Mouse (Mus musculus) kidney, adult 2 months (tissue): Measurements from ENCODE around the gene Gm17622.

ENCODE experiments used
- CTCF ChIP-seq: fragments of 200-500 bp; conservative IDR thresholded peaks from 2 replicates; pipeline ENCODE4 v1.5.1; 2011; ENCODE audit warnings: low read depth, mild to moderate bottlenecking, control low read depth, low read length, moderate library complexity, mixed read lengths; ENCODE audit not compliant: insufficient read depth, insufficient read length
- POLR2A ChIP-seq: fragments of 200-500 bp; IDR thresholded peaks from one replicate; pipeline ENCODE4 v1.6.1; 2011; ENCODE audit warnings: low read depth, low read length, control low read depth

DNA sequence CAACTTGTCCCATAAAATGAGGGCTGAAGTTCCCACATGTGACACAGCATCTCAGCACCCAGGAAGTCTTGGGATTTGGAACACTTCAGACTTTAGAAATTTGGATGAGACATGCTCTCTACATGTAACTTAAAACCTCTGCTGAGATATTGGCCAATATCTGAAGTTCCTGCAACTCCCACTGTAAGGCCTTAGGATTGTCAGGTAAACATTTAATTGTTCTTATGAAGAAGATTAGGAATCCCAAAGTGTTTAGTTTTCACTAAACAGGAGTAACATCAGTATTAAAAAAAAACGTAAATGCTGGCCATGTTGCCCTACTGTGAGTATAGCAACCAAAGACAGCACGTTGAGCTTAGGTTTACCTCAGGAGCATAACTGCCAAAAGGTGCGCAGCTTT lies at the start of gene Gm17622:
- TF ChIP-seq CTCF (no peak), POLR2A (no peak)
